Mouse (Mus musculus) MEL (cell line): ENCODE measurements at regions not wholly inside any gene's neighbourhood (a gene's known extent, or its start where the extent isn't known, plus 50 kb on each side); places are given as distances from the start of the nearest gene placed in this dataset.

ENCODE experiments used
- DNase-seq: peaks from one replicate; pipeline ENCODE4 v3.0.0; 2011; ENCODE audit warnings: low read depth, low spot score
- H3K27ac ChIP-seq: 2 replicates; pipeline ENCODE4 v1.5.1; 2012; ENCODE audit warnings: low read depth, mild to moderate bottlenecking, control low read depth, low read length, moderate library complexity; ENCODE audit not compliant: control insufficient read depth
- H3K27me3 ChIP-seq, 2 experiments: fragments of 150-350 bp in 1 of 2; sonication (generic) in 1 of 2; 2 replicates each; pipeline ENCODE4 v1.6.1; 2012; ENCODE audit warnings: low read length in 2 of 2, mild to moderate bottlenecking in 2 of 2, improper control_type of control experiment in 1 of 2, moderate library complexity in 1 of 2; ENCODE audit not compliant: insufficient read depth in 2 of 2, control insufficient read depth in 1 of 2
- H3K36me3 ChIP-seq, 2 experiments: 2 replicates each; pipeline ENCODE4 v1.6.1; 2012 to 2014; ENCODE audit warnings: low read length in 2 of 2, improper control_type of control experiment in 1 of 2, inconsistent platforms in 1 of 2, mild to moderate bottlenecking in 1 of 2; ENCODE audit not compliant: insufficient read depth in 2 of 2, control insufficient read depth in 1 of 2
- H3K4me1 ChIP-seq, 2 experiments: fragments of 150-350 bp in 1 of 2; sonication (generic) in 1 of 2; 2 replicates each; pipeline ENCODE4 v1.6.1; 2012; ENCODE audit warnings: low read length in 2 of 2, improper control_type of control experiment in 1 of 2, mild to moderate bottlenecking in 1 of 2; ENCODE audit not compliant: insufficient read depth in 2 of 2, control insufficient read depth in 1 of 2
- H3K4me3 ChIP-seq, 2 experiments: fragments of 150-350 bp in 1 of 2; sonication (generic) in 1 of 2; 2 replicates each; pipeline ENCODE4 v1.5.1; 2012; ENCODE audit warnings: low read depth in 2 of 2, low read length in 2 of 2, mild to moderate bottlenecking in 2 of 2, moderate library complexity in 2 of 2, control low read depth in 1 of 2, improper control_type of control experiment in 1 of 2; ENCODE audit not compliant: control insufficient read depth in 1 of 2, insufficient read depth in 1 of 2
- H3K79me2 ChIP-seq: 2 replicates; pipeline ENCODE4 v1.6.1; 2012; ENCODE audit warnings: mild to moderate bottlenecking, low read length, moderate library complexity; ENCODE audit not compliant: control insufficient read depth, poor library complexity, insufficient read depth
- H3K9ac ChIP-seq: 2 replicates; pipeline ENCODE4 v1.6.1; 2012; ENCODE audit warnings: low read depth, mild to moderate bottlenecking, control low read depth, low read length, moderate library complexity; ENCODE audit not compliant: control insufficient read depth, poor library complexity, severe bottlenecking
- H3K9me3 ChIP-seq: fragments of 150-350 bp; sonication (generic); replicated peaks from 2 replicates; pipeline ENCODE4 v1.6.1; 2012; ENCODE audit warnings: mild to moderate bottlenecking, low read length, improper control_type of control experiment, moderate library complexity; ENCODE audit not compliant: insufficient read depth
- CHD1 ChIP-seq: IDR thresholded peaks from 2 replicates; pipeline ENCODE4 v1.6.1; 2012; ENCODE audit warnings: low read depth, mild to moderate bottlenecking, inconsistent platforms, low read length, improper control_type of control experiment
- ELF1 ChIP-seq: IDR thresholded peaks from 2 replicates; pipeline ENCODE4 v1.6.1; 2014; ENCODE audit warnings: low read depth, mild to moderate bottlenecking, inconsistent platforms, low read length, improper control_type of control experiment, moderate library complexity
- MAFK ChIP-seq: IDR thresholded peaks from 2 replicates; pipeline ENCODE4 v1.6.1; 2011; ENCODE audit warnings: low read depth, mild to moderate bottlenecking, low read length, improper control_type of control experiment, borderline replicate concordance
- MYB ChIP-seq: IDR thresholded peaks from 2 replicates; pipeline ENCODE4 v1.6.1; 2011; ENCODE audit warnings: mild to moderate bottlenecking, low read depth, low read length, improper control_type of control experiment
- NELFE ChIP-seq: IDR thresholded peaks from 2 replicates; pipeline ENCODE4 v1.6.1; 2011; ENCODE audit warnings: low read depth, low read length, improper control_type of control experiment
- NRF1 ChIP-seq: IDR thresholded peaks from 2 replicates; pipeline ENCODE4 v1.6.1; 2014; ENCODE audit warnings: low read depth, mild to moderate bottlenecking, inconsistent platforms, low read length, improper control_type of control experiment, moderate library complexity; ENCODE audit not compliant: poor library complexity, insufficient read depth, severe bottlenecking
- POLR2AphosphoS5 ChIP-seq: IDR thresholded peaks from 2 replicates; pipeline ENCODE4 v1.6.1; 2012; ENCODE audit warnings: low read depth, borderline replicate concordance, mild to moderate bottlenecking, inconsistent platforms, low read length, moderate library complexity, mixed read lengths
- SMC3 ChIP-seq: IDR thresholded peaks from 2 replicates; pipeline ENCODE4 v1.6.1; 2011; ENCODE audit warnings: low read depth, low read length, improper control_type of control experiment
- TCF12 ChIP-seq: IDR thresholded peaks from 2 replicates; pipeline ENCODE4 v1.6.1; 2014; ENCODE audit warnings: low read depth, mild to moderate bottlenecking, inconsistent platforms, low read length, improper control_type of control experiment, moderate library complexity
- USF2 ChIP-seq, 2 experiments: IDR thresholded peaks; 2 replicates each; pipeline ENCODE4 v1.6.1; 2011 to 2012; ENCODE audit warnings: improper control_type of control experiment in 2 of 2, low read length in 2 of 2, borderline replicate concordance in 1 of 2, inconsistent platforms in 1 of 2, low read depth in 1 of 2, mild to moderate bottlenecking in 1 of 2; ENCODE audit not compliant: insufficient read depth in 1 of 2

- H3K4me1 ChIP-seq = no peaks in the 10 kb centered on the region
- no peaks in the 10 kb centered on the region for H3K27me3 ChIP-seq
- H3K4me3 ChIP-seq = no peak overlapping the region
- H3K36me3 ChIP-seq = no peaks in the 10 kb centered on the region
- H3K79me2 ChIP-seq = no peaks in the 10 kb centered on the region
- no peaks in the 10 kb centered on the region for H3K9me3 ChIP-seq
- no peak overlapping the region for H3K9ac ChIP-seq
- no peak for DNase-seq
- no peak overlapping the region for H3K27ac ChIP-seq
- TF ChIP-seq NRF1 (no peak), ELF1 (no peak), CHD1 (no peak), NELFE (no peak), MAFK (no peak), MYB (no peak), TCF12 (no peak), POLR2AphosphoS5 (no peak), SMC3 (no peak), USF2 (IDR thresholded peaks at IDR 0.05; ENCODE audit: borderline replicate concordance in 1 of 2, insufficient read depth in 1 of 2, low read depth in 1 of 2, low read length in 2 of 2) (no peak)
- TF ChIP-seq, all 39 proteins: peak for 0
Measured at GRCm38 (mm10) chr5:47557152-47557800, 425.7 kb upstream of the Slit2 start.
